Mouse (Mus musculus) midbrain, embryonic 12.5 days (tissue): ENCODE results near the gene Gm30083. TPM values are rescaled to one million over a fixed set of nuclear protein-coding genes. Genes with fewer than 3 reads are reported as not detected.

Source experiments
- ATAC-seq: fragments of 200-750 bp; cut with Nextera tagmentation; 2 replicates; pipeline ENCODE4 v1.8.0; 2017; ENCODE audit warnings: low read depth, moderate TSS enrichment, moderate library complexity; ENCODE audit not compliant: low FRiP score
- H3K27ac ChIP-seq: fragments of 300-500 bp; sonication (generic); replicated peaks from 2 replicates; pipeline ENCODE4 v1.5.1; 2016; ENCODE audit warnings: mild to moderate bottlenecking
- H3K27me3 ChIP-seq: fragments of 300-500 bp; sonication (generic); 2 replicates; pipeline ENCODE4 v1.6.1; 2016; ENCODE audit warnings: mild to moderate bottlenecking
- H3K36me3 ChIP-seq: fragments of 300-500 bp; sonication (generic); 2 replicates; pipeline ENCODE4 v1.6.1; 2016
- H3K4me1 ChIP-seq: fragments of 300-500 bp; sonication (generic); 2 replicates; pipeline ENCODE4 v1.6.1; 2016
- H3K4me2 ChIP-seq: fragments of 300-500 bp; sonication (generic); replicated peaks from 2 replicates; pipeline ENCODE4 v1.6.1; 2016; ENCODE audit warnings: mild to moderate bottlenecking, moderate library complexity
- H3K4me3 ChIP-seq: fragments of 300-500 bp; sonication (generic); 2 replicates; pipeline ENCODE4 v1.5.1; 2016; ENCODE audit warnings: mild to moderate bottlenecking
- H3K9ac ChIP-seq: fragments of 300-500 bp; sonication (generic); replicated peaks from 2 replicates; pipeline ENCODE4 v1.6.1; 2016; ENCODE audit warnings: mild to moderate bottlenecking, moderate library complexity
- H3K9me3 ChIP-seq: fragments of 300-500 bp; sonication (generic); 2 replicates; pipeline ENCODE4 v1.6.1; 2016; ENCODE audit warnings: mild to moderate bottlenecking
- WGBS: fragments of 180-500 bp; shearing (Covaris S2); methylation state at CpG from one replicate; pipeline ENCODE4 v1.1.7; 2016; 5-methylcytosine and 5-hydroxymethylcytosine counted together
- polyA plus RNA-seq: library from polyadenylated mRNA; unstranded; fragments of >200 nt; fragmentation: Nextera tagmentation; extraction: Ambion mirVana; gene quantifications from 2 replicates; pipeline ENCODE4 v1.2.1, GENCODE M21; 2016

Gm30083 gene
- not detected in 2 replicates for polyA plus RNA-seq

- H3K9me3 ChIP-seq: no peaks in the 10 kb centered on the region
- no peaks in the 10 kb centered on the region for H3K27me3 ChIP-seq
- no peak for ATAC-seq
- no peaks in the 10 kb centered on the region for H3K4me1 ChIP-seq
- 90% methylated on average over 3 of the region's 3 CpGs for WGBS
- H3K4me2 ChIP-seq: no peak within 1 kb of the TSS
- no peak within 1 kb of the TSS for H3K9ac ChIP-seq
- H3K4me3 ChIP-seq: no peak within 1 kb of the TSS
- no peaks in the 10 kb centered on the region for H3K36me3 ChIP-seq
- H3K27ac ChIP-seq: no peak within 1 kb of the TSS
Observed at GRCm38 (mm10) chr14:34015063-34015462, at the start of gene Gm30083. Gene Gm30083, minus strand, starts transcription at chr14:34015182.

GRCm38 (mm10) chr14:34052516-34052915 is 37.5 kb upstream of the Gm30083 start, which contains the start of gene Antxrl:
Gene Antxrl, plus strand, starts transcription at chr14:34052707.
- no peaks in the 10 kb centered on the region for H3K9me3 ChIP-seq
- no peaks in the 10 kb centered on the region for H3K36me3 ChIP-seq
- H3K27me3 ChIP-seq: no peaks in the 10 kb centered on the region
- H3K4me3 ChIP-seq: no peak within 1 kb of the TSS
- no peaks in the 10 kb centered on the region for H3K4me1 ChIP-seq
- no peak within 1 kb of the TSS for H3K9ac ChIP-seq
- WGBS: 90% methylated on average over 6 of the region's 6 CpGs
- no peak within 1 kb of the TSS for H3K4me2 ChIP-seq
- H3K27ac ChIP-seq: no peak within 1 kb of the TSS
- no peak for ATAC-seq

- Histone ChIP-seq H3K4me1 (no peaks in the 10 kb centered on the region), H3K9me3 (no peaks in the 10 kb centered on the region), H3K36me3 (no peaks in the 10 kb centered on the region), H3K4me2 (no peak overlapping the region), H3K9ac (no peak overlapping the region), H3K27ac (no peak overlapping the region), H3K4me3 (no peak overlapping the region), H3K27me3 (no peaks in the 10 kb centered on the region)
- WGBS: 83% methylated on average over 5 of the region's 5 CpGs
- no peak for ATAC-seq
Observed at GRCm38 (mm10) chr14:34050101-34050779, 35.3 kb upstream of the Gm30083 start.

- Histone ChIP-seq H3K27me3 (no peaks in the 10 kb centered on the region), H3K27ac (no peak overlapping the region), H3K36me3 (no peaks in the 10 kb centered on the region), H3K9me3 (no peaks in the 10 kb centered on the region), H3K4me1 (no peaks in the 10 kb centered on the region), H3K9ac (no peak overlapping the region), H3K4me3 (no peak overlapping the region), H3K4me2 (no peak overlapping the region)
- no peak for ATAC-seq
- WGBS: 68% methylated on average over 3 of the region's 3 CpGs
Observed at GRCm38 (mm10) chr14:34043341-34043740, 28.4 kb upstream of the Gm30083 start.

- H3K36me3 ChIP-seq: no peaks in the 10 kb centered on the region
- no peak overlapping the region for H3K27ac ChIP-seq
- no peak overlapping the region for H3K9ac ChIP-seq
- H3K9me3 ChIP-seq: no peaks in the 10 kb centered on the region
- H3K4me3 ChIP-seq: no peak overlapping the region
- WGBS: 84% methylated on average over 4 of the region's 4 CpGs
- no peaks in the 10 kb centered on the region for H3K27me3 ChIP-seq
- ATAC-seq: no peak
- no peaks in the 10 kb centered on the region for H3K4me1 ChIP-seq
- H3K4me2 ChIP-seq: no peak overlapping the region
Observed at GRCm38 (mm10) chr14:34041241-34041640, 26.3 kb upstream of the Gm30083 start.

GRCm38 (mm10) chr14:34033841-34034610 is 19.0 kb upstream of the Gm30083 start:
- Histone ChIP-seq H3K4me1 (no peaks in the 10 kb centered on the region), H3K27me3 (no peaks in the 10 kb centered on the region), H3K9me3 (no peaks in the 10 kb centered on the region), H3K36me3 (no peaks in the 10 kb centered on the region), H3K27ac (no peak overlapping the region), H3K4me3 (no peak overlapping the region), H3K9ac (no peak overlapping the region), H3K4me2 (no peak overlapping the region)
- 83% methylated on average over 8 of the region's 8 CpGs for WGBS
- no peak for ATAC-seq

- H3K9me3 ChIP-seq: 0 out of 2 replicates have a peak, but pooled peaks cover 4% of the 10 kb centered on the region
Observed at GRCm38 (mm10) chr14:34026710-34027109, 11.7 kb upstream of the Gm30083 start.

GRCm38 (mm10) chr14:34016938-34017337 is 2.0 kb upstream of the Gm30083 start:
- H3K27me3 ChIP-seq: no peaks in the 10 kb centered on the region
- 78% methylated on average over 2 of the region's 2 CpGs for WGBS
- no peak overlapping the region for H3K9ac ChIP-seq
- no peak overlapping the region for H3K4me2 ChIP-seq
- no peak for ATAC-seq
- H3K4me1 ChIP-seq: no peaks in the 10 kb centered on the region
- no peaks in the 10 kb centered on the region for H3K9me3 ChIP-seq
- no peak overlapping the region for H3K4me3 ChIP-seq
- no peaks in the 10 kb centered on the region for H3K36me3 ChIP-seq
- H3K27ac ChIP-seq: no peak overlapping the region

More at GRCm38 (mm10) chr14:34026710-34027109, 11.7 kb upstream of the Gm30083 start:
- Histone ChIP-seq H3K36me3 (no peaks in the 10 kb centered on the region), H3K4me2 (no peak overlapping the region), H3K27me3 (no peaks in the 10 kb centered on the region), H3K4me3 (no peak overlapping the region), H3K9ac (no peak overlapping the region), H3K4me1 (no peaks in the 10 kb centered on the region), H3K27ac (no peak overlapping the region)
- WGBS: 80% methylated on average over 2 of the region's 2 CpGs
- ATAC-seq: no peak

- 90% methylated on average over 4 of the region's 4 CpGs for WGBS
- no peak within 1 kb of the TSS for H3K9ac ChIP-seq
- H3K4me3 ChIP-seq: no peak within 1 kb of the TSS
- H3K4me1 ChIP-seq: no peaks in the 10 kb centered on the region
- no peak within 1 kb of the TSS for H3K27ac ChIP-seq
- no peak for ATAC-seq
- H3K4me2 ChIP-seq: no peak within 1 kb of the TSS
- no peaks in the 10 kb centered on the region for H3K36me3 ChIP-seq
- H3K9me3 ChIP-seq: no peaks in the 10 kb centered on the region
- no peaks in the 10 kb centered on the region for H3K27me3 ChIP-seq
Observed at GRCm38 (mm10) chr14:34016381-34016780, 1.4 kb upstream of the Gm30083 start, which contains the start of gene Gm5460. Gene Gm5460, plus strand, starts transcription at chr14:34016758.

- no peaks in the 10 kb centered on the region for H3K36me3 ChIP-seq
- no peak overlapping the region for H3K9ac ChIP-seq
- no peak overlapping the region for H3K4me3 ChIP-seq
- H3K9me3 ChIP-seq: no peaks in the 10 kb centered on the region
- no peak overlapping the region for H3K4me2 ChIP-seq
- no peak for ATAC-seq
- no peaks in the 10 kb centered on the region for H3K27me3 ChIP-seq
- 91% methylated on average over 5 of the region's 5 CpGs for WGBS
- no peak overlapping the region for H3K27ac ChIP-seq
- H3K4me1 ChIP-seq: no peaks in the 10 kb centered on the region
Observed at GRCm38 (mm10) chr14:34002358-34002757, 12.6 kb downstream of the Gm30083 start.

GRCm38 (mm10) chr14:34001445-34001844 is 13.5 kb downstream of the Gm30083 start:
- Histone ChIP-seq H3K4me1 (no peaks in the 10 kb centered on the region), H3K9me3 (no peaks in the 10 kb centered on the region), H3K36me3 (no peaks in the 10 kb centered on the region), H3K27me3 (no peaks in the 10 kb centered on the region), H3K4me2 (no peak overlapping the region), H3K9ac (no peak overlapping the region), H3K27ac (no peak overlapping the region), H3K4me3 (no peak overlapping the region)
- ATAC-seq: no peak

- no peaks in the 10 kb centered on the region for H3K27me3 ChIP-seq
- ATAC-seq: no peak
- no peaks in the 10 kb centered on the region for H3K4me1 ChIP-seq
Observed at GRCm38 (mm10) chr14:34000076-34000475, 14.9 kb downstream of the Gm30083 start.

More at GRCm38 (mm10) chr14:34000076-34000475, 14.9 kb downstream of the Gm30083 start:
- no peaks in the 10 kb centered on the region for H3K9me3 ChIP-seq
- no peak overlapping the region for H3K4me3 ChIP-seq
- H3K4me2 ChIP-seq: no peak overlapping the region
- H3K9ac ChIP-seq: no peak overlapping the region
- H3K27ac ChIP-seq: no peak overlapping the region
- H3K36me3 ChIP-seq: no peaks in the 10 kb centered on the region
